Mouse (Mus musculus) liver, adult 2 months (tissue): ENCODE measurements around the gene Gm10563.

Experiments used
- CTCF ChIP-seq: fragments of 200-500 bp; IDR thresholded peaks from 2 replicates; pipeline ENCODE4 v1.5.1; 2011; ENCODE audit warnings: low read depth, low read length, control low read depth
- POLR2A ChIP-seq: fragments of 200-500 bp; IDR thresholded peaks from 2 replicates; pipeline ENCODE4 v1.6.1; 2011; ENCODE audit warnings: low read length, control low read depth; ENCODE audit not compliant: insufficient read depth; ENCODE audit errors: extremely low read depth

GRCm38 (mm10) chr4:155601997-155602456 is 43.2 kb downstream of the Gm10563 start:
- no peak for TF ChIP-seq POLR2A
- no peak for TF ChIP-seq CTCF
